Mouse (Mus musculus) heart, embryonic 10.5 days (tissue): Measurements from ENCODE around the gene Cfap45. TPM values are rescaled to one million over a fixed set of nuclear protein-coding genes. Genes with fewer than 3 reads are reported as not detected.

Experiments used
- DNase-seq: peaks from one replicate; pipeline ENCODE4 v3.0.0-alpha.2; 2017; ENCODE audit warnings: low spot score
- H3K27ac ChIP-seq: fragments of 300-500 bp; sonication (generic); 2 replicates; pipeline ENCODE4 v1.5.1; 2016; ENCODE audit warnings: mild to moderate bottlenecking
- H3K27me3 ChIP-seq: fragments of 300-500 bp; sonication (generic); 2 replicates; pipeline ENCODE4 v1.6.1; 2016; ENCODE audit warnings: mild to moderate bottlenecking; ENCODE audit not compliant: poor library complexity, insufficient read depth, severe bottlenecking
- H3K36me3 ChIP-seq: fragments of 300-500 bp; sonication (generic); 2 replicates; pipeline ENCODE4 v1.6.1; 2016; ENCODE audit warnings: mild to moderate bottlenecking, moderate library complexity
- H3K4me1 ChIP-seq: fragments of 300-500 bp; sonication (generic); 2 replicates; pipeline ENCODE4 v1.6.1; 2016; ENCODE audit warnings: mild to moderate bottlenecking
- H3K4me3 ChIP-seq: fragments of 300-500 bp; sonication (generic); 2 replicates; pipeline ENCODE4 v1.5.1; 2016; ENCODE audit warnings: mild to moderate bottlenecking, moderate library complexity
- H3K9me3 ChIP-seq: fragments of 300-500 bp; sonication (generic); 2 replicates; pipeline ENCODE4 v1.6.1; 2016; ENCODE audit warnings: mild to moderate bottlenecking, moderate library complexity
- WGBS: fragments of 180-500 bp; shearing (Covaris S2); methylation state at CpG from one replicate; pipeline ENCODE4 v1.1.7; 2016; 5-methylcytosine and 5-hydroxymethylcytosine counted together
- polyA plus RNA-seq: library from polyadenylated mRNA; unstranded; fragments of >200 nt; fragmentation: Nextera tagmentation; extraction: Ambion mirVana; gene quantifications from 2 replicates; pipeline ENCODE4 v1.2.1, GENCODE M21; 2016

Cfap45 gene
- polyA plus RNA-seq, 1 experiment from 2014 or later, result 1.7 TPM

DNA sequence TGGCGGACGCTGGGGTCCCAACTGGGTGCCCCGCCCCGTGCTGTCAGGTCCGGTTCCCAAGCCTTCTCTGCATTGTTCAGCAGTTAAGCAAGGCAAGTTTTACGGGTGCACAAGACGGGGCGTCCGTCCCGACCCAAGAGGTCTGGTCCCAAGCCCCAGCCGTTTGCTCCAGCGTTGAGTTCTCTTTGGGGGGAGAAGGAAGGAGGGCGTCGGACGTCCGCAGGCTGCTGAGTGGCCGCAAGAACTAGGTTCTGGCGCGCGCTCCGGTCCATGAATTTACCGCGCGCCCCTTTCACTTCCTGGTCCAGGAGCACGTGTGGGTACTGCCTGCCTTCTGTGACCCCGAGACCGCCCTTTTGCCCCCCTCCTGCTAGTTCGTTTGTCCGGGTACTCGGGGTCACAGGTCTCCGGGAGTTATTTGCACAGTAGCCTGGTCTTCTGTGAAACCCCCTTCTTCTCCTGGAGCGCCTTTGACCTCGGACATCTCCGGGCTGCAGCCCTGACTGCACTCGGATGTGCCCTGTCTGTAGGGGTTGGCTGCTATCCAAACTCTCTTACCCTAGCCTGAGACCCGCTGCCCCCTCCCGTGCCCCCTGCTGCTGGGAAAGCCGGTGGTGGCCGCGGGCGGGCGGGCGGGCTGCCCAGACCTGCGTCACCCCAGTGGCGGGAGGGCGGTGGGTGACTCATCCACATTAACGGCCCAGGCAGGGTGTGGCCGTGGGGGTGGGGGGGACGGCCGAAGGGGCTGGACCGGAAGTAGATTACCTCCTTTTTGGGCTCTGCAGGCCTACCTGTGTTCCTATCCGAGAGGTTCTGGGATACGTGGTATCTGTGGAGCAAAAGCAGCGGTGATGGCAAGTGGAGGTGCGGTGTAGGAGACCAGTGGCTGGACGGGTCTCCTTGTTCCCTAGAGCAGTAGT is 19.9 kb upstream of the Cfap45 start:
- Histone ChIP-seq H3K4me3 (peak overlapping the region; percentile 79), H3K4me1 (peaks cover 80% of the 10 kb centered on the region), H3K9me3 (no peaks in the 10 kb centered on the region), H3K27me3 (peaks cover 11% of the 10 kb centered on the region), H3K36me3 (peaks cover 36% of the 10 kb centered on the region), H3K27ac (peak overlapping the region; percentile 92)
- DNase-seq, result peak; percentile 88
- under 1% methylated on average over 56 of the region's 56 CpGs for WGBS

DNA sequence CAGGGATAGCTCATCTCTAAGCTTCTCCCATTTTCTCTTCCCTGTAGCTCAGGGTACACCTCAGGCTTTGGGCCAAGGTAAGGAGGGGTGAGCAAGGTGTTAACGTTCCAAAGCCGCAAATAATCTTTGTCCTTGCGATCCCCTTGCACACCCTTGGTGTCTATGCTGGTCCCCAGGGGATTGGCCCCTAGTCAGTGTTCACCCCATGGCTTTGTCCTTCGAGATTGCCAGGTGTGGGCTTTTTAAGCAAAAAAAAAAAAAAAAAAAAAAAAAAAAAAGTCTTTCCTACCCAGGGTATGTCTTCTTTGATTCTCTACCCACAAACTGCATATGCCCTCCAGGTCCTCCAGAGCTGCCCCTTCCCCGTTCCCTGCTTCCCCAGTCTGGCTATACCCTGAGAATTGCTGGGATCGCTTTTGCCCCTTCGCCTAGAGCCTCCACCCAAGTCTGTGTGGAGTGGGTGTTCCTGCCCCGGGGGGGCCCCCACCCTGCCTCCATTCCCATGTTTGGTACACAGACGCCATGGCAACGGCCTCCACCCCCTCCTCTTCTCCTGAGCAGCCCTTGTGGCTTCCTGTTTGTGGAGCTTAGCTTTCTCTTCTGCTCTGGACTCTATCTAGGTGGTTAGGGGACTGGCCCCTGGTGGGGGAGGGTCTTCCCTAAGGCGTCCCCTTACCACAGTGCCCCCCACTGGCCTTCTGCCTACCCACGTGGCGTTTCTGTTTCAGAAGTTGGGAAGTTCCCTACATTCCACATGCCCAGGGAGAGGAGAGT is 19.0 kb upstream of the Cfap45 start:
- Histone ChIP-seq H3K27ac (peak overlapping the region; percentile 92), H3K4me3 (peak overlapping the region; percentile 79), H3K4me1 (peaks cover 81% of the 10 kb centered on the region), H3K9me3 (no peaks in the 10 kb centered on the region), H3K27me3 (peaks cover 5% of the 10 kb centered on the region), H3K36me3 (peaks cover 38% of the 10 kb centered on the region)
- WGBS, result 22% methylated on average over 13 of the region's 13 CpGs
- DNase-seq, result peak; percentile 89

DNA sequence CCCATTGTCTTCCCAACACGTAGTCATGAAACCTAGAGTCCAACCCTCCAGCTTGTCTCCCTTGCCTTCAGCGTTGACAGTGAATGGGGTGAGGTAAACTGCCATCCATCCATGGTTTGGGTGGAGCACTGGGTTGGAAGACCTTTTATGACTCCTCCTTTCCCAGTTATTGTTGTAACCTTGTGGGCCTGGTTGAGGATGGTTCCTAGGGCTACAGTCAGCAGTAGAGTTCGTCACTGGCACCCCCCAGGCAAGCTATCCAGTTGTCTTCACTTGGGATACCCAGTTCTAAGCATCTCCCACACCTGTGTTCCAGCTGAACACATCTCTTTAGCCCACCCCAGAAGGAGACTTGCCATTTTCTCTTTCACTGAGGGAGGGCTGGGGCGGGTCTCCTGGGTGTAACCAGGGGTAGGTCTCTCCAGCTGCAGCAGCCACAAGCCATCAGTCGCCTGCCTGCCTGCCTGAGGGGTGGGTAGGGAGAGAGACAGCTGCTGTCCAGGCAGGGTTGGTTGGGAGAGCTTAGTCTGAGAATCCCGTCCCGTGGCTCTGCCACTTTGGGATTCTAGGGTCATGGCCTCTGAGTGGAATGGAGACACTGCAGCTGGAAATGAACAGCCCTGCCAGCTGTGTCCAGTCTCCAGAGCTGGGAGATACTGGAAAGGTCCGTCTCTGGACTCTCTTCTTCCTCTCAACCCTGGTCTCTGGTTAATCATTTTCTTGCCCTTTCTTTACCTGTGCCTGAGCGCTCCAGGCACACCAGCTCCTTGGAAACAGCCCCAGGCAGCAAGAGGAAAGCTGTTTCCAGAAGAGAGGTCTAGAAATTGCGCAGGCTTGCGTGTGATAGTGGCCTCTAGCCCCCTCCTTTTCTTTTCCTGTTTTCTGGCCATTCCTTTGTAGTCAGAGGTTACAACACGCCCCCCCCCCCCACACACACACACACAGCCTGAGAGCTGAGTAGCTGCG is 18.2 kb upstream of the Cfap45 start:
- no peak for DNase-seq
- Histone ChIP-seq H3K9me3 (no peaks in the 10 kb centered on the region), H3K4me3 (peak overlapping the region; percentile 79), H3K27me3 (peaks cover 5% of the 10 kb centered on the region), H3K4me1 (peaks cover 80% of the 10 kb centered on the region), H3K27ac (peak overlapping the region; percentile 92), H3K36me3 (peaks cover 38% of the 10 kb centered on the region)
- WGBS, result 35% methylated on average over 12 of the region's 13 CpGs

DNA sequence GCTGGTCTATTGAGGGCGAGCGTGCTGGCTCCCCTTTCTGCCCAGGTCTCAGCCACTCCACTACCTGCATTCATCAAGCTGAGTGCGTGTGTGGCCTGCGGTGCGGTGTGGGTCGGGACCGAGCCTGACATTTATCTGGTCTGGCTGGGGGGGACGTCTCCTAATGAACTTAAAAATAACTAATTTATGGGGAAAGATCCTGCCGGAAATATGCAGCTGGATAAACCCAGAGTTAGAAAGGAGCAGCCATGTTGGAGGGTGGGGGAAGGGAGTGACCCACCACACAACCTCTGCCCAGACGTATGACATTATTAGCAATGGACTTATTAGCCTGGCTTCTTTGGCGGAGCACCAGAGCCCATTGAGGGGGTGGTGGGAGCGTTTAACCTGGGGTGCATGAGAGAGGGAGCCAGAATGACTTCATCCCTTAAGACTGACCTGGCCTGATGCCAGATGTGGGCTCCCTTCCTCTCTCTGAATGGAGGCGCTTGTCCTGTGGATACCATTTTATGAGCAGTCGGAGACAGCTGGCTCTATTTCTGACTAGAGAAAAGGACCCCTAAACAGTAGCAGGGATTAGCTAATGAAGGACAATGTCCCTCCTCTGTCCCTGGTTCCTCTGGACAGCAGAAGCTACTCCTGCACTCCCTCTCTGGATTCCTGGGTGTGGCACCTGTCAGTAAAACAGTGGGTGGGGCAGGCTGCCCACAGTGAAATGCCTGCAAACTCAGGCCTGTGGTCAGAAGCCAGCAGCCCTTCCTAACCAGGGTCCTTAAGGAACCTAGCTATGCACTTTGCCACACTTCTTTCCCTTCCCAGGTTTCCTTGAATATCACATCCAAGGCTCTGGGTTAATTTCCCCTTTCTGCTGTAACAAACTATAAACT is 17.2 kb upstream of the Cfap45 start:
- peak overlapping the region; percentile 92 for H3K27ac ChIP-seq
- peak overlapping the region; percentile 79 for H3K4me3 ChIP-seq
- no peak for DNase-seq
- peaks cover 79% of the 10 kb centered on the region for H3K4me1 ChIP-seq
- WGBS, result 51% methylated on average over 14 of the region's 14 CpGs
- no peaks in the 10 kb centered on the region for H3K9me3 ChIP-seq
- H3K27me3 ChIP-seq, result peaks cover 5% of the 10 kb centered on the region; the same call in 1 of the 2 replicates
- peaks cover 34% of the 10 kb centered on the region for H3K36me3 ChIP-seq

DNA sequence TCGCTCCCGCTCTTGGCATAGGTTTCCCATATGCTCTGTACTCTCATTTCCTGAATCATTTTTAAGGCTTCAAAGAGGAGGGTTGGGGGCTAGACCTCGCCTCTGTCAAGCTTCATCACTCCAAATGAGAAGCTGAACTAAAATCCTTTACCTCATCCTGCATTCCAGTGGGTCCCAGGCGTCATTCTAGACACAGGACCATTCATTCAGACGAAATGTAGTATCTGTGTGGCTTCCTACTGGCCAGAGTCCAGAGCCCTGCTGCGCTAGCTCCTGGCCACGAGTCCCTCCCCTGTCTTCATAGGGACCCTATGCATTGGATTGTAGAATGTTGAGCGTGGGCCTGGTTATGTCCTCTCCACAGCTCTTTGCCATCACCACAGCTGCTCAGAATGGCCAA is 15.8 kb upstream of the Cfap45 start:
- Histone ChIP-seq H3K4me1 (peaks cover 75% of the 10 kb centered on the region), H3K27ac (0 out of 2 replicates have a peak overlapping the region, but pooled peaks have one; percentile 36)

DNA sequence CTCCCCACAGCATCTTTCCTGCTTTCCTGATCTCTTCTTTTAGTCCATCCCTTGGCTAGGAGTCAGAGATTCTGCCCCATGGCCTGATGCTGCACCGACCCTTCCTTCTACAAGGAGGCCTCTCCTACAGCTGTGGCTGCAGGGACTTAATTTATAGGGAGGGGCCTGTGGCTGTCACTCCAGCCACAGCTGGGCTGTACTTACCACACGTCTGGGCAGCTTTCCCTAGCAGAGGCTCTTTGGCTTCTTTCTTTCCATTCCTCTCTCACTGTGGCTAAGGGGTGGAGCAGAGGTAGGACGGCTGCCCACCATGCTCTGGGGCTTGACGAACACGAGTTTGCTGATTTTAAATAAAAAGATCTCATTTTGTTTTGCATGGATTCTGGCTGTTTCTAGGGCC is 13.6 kb upstream of the Cfap45 start:
- DNase-seq, result no peak
- WGBS, result 54% methylated on average over 5 of the region's 5 CpGs
- no peak overlapping the region for H3K27ac ChIP-seq
- H3K4me3 ChIP-seq, result no peak overlapping the region
- peaks cover 69% of the 10 kb centered on the region for H3K4me1 ChIP-seq
- H3K36me3 ChIP-seq, result peaks cover 34% of the 10 kb centered on the region
- H3K27me3 ChIP-seq, result 0 out of 2 replicates have a peak, but pooled peaks cover under 1% of the 10 kb centered on the region
- H3K9me3 ChIP-seq, result no peaks in the 10 kb centered on the region

More for the DNA sequence above, 15.8 kb upstream of the Cfap45 start:
- Histone ChIP-seq H3K36me3 (peaks cover 34% of the 10 kb centered on the region), H3K4me3 (no peak overlapping the region), H3K27me3 (peaks cover 5% of the 10 kb centered on the region; the same call in 1 of the 2 replicates), H3K9me3 (no peaks in the 10 kb centered on the region)
- 81% methylated on average over 8 of the region's 8 CpGs for WGBS
- DNase-seq, result no peak

DNA sequence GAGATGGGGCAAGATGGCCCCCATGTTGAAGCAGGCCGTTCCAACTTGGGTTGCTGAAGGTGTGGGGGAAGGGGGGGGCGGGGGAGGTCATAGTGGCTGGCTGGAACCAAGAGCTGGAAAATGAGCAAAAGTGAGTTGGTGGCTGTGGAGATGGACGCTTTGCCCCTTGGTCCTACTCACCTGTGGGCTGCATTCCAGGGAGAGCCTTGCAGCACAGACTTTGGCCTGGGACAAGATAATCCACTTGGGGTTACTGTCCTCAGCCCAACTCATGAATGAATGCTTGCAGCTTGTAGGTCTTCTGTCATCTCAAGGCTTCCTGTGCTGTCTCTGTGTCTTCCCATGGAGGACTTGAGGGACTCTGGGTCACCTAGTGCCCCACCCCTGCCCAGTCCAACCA is 12.9 kb upstream of the Cfap45 start:
- peaks cover 31% of the 10 kb centered on the region for H3K36me3 ChIP-seq
- H3K9me3 ChIP-seq, result no peaks in the 10 kb centered on the region
- H3K27me3 ChIP-seq, result no peaks in the 10 kb centered on the region
- no peak for DNase-seq
- H3K4me3 ChIP-seq, result no peak overlapping the region
- peak overlapping the region; percentile 17 for H3K27ac ChIP-seq
- H3K4me1 ChIP-seq, result peaks cover 65% of the 10 kb centered on the region
- 72% methylated on average over 3 of the region's 3 CpGs for WGBS

DNA sequence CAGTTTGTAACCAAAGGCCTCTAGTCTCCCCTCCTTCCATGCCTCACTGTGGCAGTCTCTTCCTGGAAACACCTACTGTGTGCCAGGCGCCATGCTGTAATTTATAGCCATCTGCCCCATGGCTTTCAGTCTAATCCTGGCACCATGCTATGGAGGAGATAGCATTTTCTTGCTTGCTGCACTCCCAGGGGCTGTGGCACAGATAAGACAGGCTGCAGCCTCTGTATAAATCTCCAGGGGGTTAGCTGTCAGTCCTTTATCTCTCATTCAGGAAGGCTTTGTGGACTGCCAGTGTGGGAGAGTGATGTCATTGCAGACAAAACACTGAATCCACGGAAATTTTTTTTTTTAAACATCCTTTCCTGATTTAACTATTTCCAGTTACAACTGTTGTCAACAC is 12.4 kb upstream of the Cfap45 start:
- Histone ChIP-seq H3K27ac (peak overlapping the region; percentile 17; the same call in 1 of the 2 replicates), H3K36me3 (peaks cover 31% of the 10 kb centered on the region), H3K4me3 (no peak overlapping the region), H3K9me3 (no peaks in the 10 kb centered on the region), H3K4me1 (peaks cover 65% of the 10 kb centered on the region), H3K27me3 (no peaks in the 10 kb centered on the region)
- 23% methylated on average over 2 of the region's 2 CpGs for WGBS
- DNase-seq, result no peak

DNA sequence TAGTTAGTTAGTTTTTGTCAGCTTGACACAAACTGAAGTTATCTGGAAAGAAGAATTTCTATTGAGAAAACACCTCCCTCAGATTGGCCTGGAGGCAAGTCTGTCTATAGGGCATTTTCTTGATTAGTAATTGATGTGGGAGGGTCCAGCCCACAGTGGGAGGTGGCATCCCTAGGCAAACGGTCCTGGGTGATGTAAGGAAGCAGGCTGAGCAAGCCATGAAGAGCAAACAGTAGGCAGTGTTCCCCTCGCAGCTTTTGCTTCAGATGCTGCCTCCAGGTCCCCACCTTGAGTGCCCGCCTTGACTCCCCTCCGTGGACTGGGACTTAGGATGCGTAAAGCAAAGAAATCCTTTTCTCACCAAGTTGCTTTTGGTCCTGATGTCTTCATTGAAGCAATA is 11.4 kb upstream of the Cfap45 start:
- Histone ChIP-seq H3K9me3 (no peaks in the 10 kb centered on the region), H3K4me3 (no peak overlapping the region), H3K27ac (no peak overlapping the region), H3K4me1 (peaks cover 63% of the 10 kb centered on the region), H3K36me3 (peaks cover 31% of the 10 kb centered on the region), H3K27me3 (no peaks in the 10 kb centered on the region)
- no peak for DNase-seq
- WGBS, result 73% methylated on average over 5 of the region's 5 CpGs

DNA sequence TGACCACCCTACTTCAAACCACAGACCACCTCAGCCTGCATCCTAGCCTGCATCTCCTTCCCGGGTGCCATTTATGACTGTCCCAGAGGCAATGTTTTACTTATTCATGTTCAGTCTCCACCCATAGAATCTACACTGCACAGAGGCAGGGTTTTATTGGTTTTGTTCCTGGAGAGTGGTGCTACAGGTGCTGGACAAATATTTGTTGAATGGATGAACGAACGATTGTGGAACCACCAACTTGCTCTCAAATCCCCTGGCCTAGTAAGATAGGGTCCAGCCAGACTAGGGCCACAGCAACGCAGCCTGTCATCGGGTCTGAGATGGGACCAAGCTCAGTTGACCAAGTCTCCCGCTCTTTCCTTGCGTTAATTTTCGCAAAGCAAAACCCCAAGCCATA is 10.6 kb upstream of the Cfap45 start:
- Histone ChIP-seq H3K9me3 (no peaks in the 10 kb centered on the region), H3K4me3 (no peak overlapping the region), H3K27me3 (no peaks in the 10 kb centered on the region), H3K4me1 (peaks cover 59% of the 10 kb centered on the region), H3K36me3 (peaks cover 28% of the 10 kb centered on the region), H3K27ac (0 out of 2 replicates have a peak overlapping the region, but pooled peaks have one; percentile 16)
- no peak for DNase-seq
- WGBS, result 43% methylated on average over 8 of the region's 8 CpGs

DNA sequence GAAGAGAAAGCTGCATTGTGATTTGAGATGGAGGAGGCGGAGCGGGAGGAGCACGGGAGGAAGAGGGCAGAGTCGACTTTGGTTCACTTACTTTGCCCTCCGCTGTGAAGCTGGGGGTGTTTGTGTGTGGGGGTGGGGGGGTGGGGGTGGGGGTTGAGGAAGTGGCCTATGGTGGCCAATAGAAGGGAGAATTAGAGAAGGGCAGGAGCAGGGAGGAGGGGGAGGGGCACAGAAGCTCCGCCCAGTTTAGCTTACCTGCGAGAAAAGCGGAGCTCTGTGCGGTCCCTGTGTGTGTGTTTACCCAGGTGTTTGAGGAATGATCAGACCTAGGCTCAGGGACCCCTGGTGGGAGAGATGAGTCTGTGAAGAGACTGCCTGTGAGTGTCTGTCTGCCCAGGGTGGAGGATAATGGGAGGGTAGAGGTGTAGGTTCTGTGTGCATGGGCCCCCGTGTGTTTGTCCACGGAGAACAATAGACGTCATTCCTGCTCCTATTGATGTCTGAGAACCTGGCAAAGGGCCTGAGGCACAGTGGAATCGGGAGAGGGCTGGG is 10.1 kb upstream of the Cfap45 start:
- H3K36me3 ChIP-seq, result peaks cover 23% of the 10 kb centered on the region
- H3K4me1 ChIP-seq, result peaks cover 59% of the 10 kb centered on the region
- peak overlapping the region; percentile 16; the same call in 1 of the 2 replicates for H3K27ac ChIP-seq
- no peak overlapping the region for H3K4me3 ChIP-seq
- DNase-seq, result no peak
- no peaks in the 10 kb centered on the region for H3K27me3 ChIP-seq
- WGBS, result 33% methylated on average over 13 of the region's 13 CpGs
- H3K9me3 ChIP-seq, result no peaks in the 10 kb centered on the region
